Mouse (Mus musculus) intestine, postnatal 0 days (tissue): Measurements from ENCODE around the gene Uvrag. TPM values are rescaled to one million over a fixed set of nuclear protein-coding genes. Genes with fewer than 3 reads are reported as not detected.

ENCODE experiments used
- ATAC-seq: fragments of 200-750 bp; cut with Nextera tagmentation; 2 replicates; pipeline ENCODE4 v1.8.0; 2017; ENCODE audit warnings: mild to moderate bottlenecking, moderate TSS enrichment, moderate library complexity
- H3K27ac ChIP-seq: fragments of 300-500 bp; sonication (generic); 2 replicates; pipeline ENCODE4 v1.5.1; 2014; ENCODE audit warnings: mild to moderate bottlenecking, low read depth, low read length, moderate library complexity
- H3K27me3 ChIP-seq: fragments of 300-500 bp; sonication (generic); replicated peaks from 2 replicates; pipeline ENCODE4 v1.6.1; 2014; ENCODE audit warnings: low read length, mixed read lengths; ENCODE audit not compliant: control insufficient read depth, insufficient read depth
- H3K36me3 ChIP-seq: fragments of 300-500 bp; sonication (generic); 2 replicates; pipeline ENCODE4 v1.6.1; 2014; ENCODE audit warnings: mild to moderate bottlenecking, moderate library complexity; ENCODE audit not compliant: control insufficient read depth, insufficient read depth
- H3K4me1 ChIP-seq: fragments of 300-500 bp; sonication (generic); replicated peaks from 2 replicates; pipeline ENCODE4 v1.6.1; 2014; ENCODE audit warnings: antibody characterized with exemption, low read length, mixed read lengths; ENCODE audit not compliant: control insufficient read depth, insufficient read depth
- H3K4me2 ChIP-seq: fragments of 300-500 bp; sonication (generic); replicated peaks from 2 replicates; pipeline ENCODE4 v1.6.1; 2014; ENCODE audit warnings: low read depth, mild to moderate bottlenecking, moderate library complexity
- H3K4me3 ChIP-seq: fragments of 300-500 bp; sonication (generic); 2 replicates; pipeline ENCODE4 v1.5.1; 2014; ENCODE audit warnings: low read depth, low read length
- H3K9ac ChIP-seq: fragments of 300-500 bp; sonication (generic); 2 replicates; pipeline ENCODE4 v1.6.1; 2014; ENCODE audit warnings: mild to moderate bottlenecking, low read depth, low read length
- H3K9me3 ChIP-seq: fragments of 300-500 bp; sonication (generic); 2 replicates; pipeline ENCODE4 v1.6.1; 2016; ENCODE audit warnings: mixed run types; ENCODE audit not compliant: control insufficient read depth
- CTCF ChIP-seq: sonication (generic); IDR thresholded peaks from 2 replicates; pipeline ENCODE4 v1.5.1; 2016; ENCODE audit warnings: low read depth, mild to moderate bottlenecking, control low read depth, antibody characterized with exemption, moderate library complexity
- WGBS: fragments of 180-500 bp; shearing (Covaris S2); extraction: QIAGEN DNeasy Blood & Tissue Kit; methylation state at CpG from one replicate; pipeline ENCODE4 v1.1.7; 2014; 5-methylcytosine and 5-hydroxymethylcytosine counted together
- polyA plus RNA-seq: library from polyadenylated mRNA; unstranded; fragments of >200 nt; fragmentation: Nextera tagmentation; extraction: Ambion mirVana; gene quantifications from 2 replicates; pipeline ENCODE4 v1.2.1, GENCODE M21; 2015

Gene Uvrag
- polyA plus RNA-seq, 1 experiment from 2014 or later: 12.0 TPM

DNA sequence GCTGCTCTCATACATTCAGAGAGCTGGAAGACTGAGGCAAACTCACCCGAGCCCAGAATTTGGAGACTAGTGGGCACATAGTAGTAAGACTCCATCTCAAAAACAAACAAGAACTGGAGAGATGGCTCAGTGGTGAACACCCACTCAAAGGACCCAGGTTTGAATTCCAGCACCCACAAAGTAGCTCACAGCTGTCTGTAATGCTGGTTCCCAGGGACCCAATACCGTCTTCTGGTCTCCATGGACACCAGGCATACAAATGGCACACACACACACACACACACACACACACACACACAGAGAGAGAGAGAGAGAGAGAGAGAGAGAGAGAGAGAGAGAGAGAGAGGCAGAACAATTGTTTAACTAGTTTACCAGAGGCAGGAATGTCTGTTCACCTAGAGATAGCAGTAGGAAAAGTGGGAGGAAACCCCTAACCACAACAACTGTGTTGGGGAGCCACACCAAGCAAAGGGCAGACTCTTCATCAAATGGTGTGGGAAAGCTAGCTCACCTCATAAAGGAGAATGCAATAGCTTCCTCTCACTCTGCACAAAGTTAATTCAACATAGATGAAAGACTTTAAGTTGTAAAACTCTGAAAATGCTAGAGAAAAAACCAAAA, 123.6 kb downstream of the Uvrag start:
- H3K4me1 ChIP-seq: no peaks in the 10 kb centered on the region
- no peak for ATAC-seq
- H3K4me3 ChIP-seq: no peak overlapping the region
- no peak overlapping the region for H3K4me2 ChIP-seq
- peaks cover 3% of the 10 kb centered on the region; the same call in 1 of the 2 replicates for H3K36me3 ChIP-seq
- H3K27me3 ChIP-seq: no peaks in the 10 kb centered on the region
- H3K9ac ChIP-seq: no peak overlapping the region
- no peak overlapping the region for H3K27ac ChIP-seq
- WGBS: 82% methylated on average over 2 of the region's 2 CpGs
- no peak for TF ChIP-seq CTCF
- H3K9me3 ChIP-seq: no peaks in the 10 kb centered on the region

DNA sequence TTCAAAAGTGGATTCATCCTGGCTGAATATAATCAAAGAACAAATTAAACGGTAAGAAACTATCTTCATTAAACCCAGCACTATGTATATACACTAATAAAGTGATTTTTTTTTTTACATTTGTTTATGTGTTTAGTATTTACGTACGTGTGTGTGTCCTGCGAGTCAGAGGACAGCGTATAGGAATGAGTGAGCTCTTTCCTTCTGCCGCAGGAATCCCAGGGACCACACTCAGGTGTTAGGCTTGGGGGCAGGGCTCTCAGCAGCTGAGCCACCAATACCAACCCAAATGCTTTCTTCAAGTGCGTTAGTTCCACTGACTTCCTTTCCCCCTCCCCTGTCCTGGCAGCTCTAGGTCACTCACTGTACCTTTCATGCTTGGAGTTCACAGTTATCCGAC, 125.0 kb downstream of the Uvrag start:
- no peak overlapping the region for H3K27ac ChIP-seq
- H3K4me1 ChIP-seq: no peaks in the 10 kb centered on the region
- peaks cover 3% of the 10 kb centered on the region; the same call in 1 of the 2 replicates for H3K36me3 ChIP-seq
- no peak overlapping the region for H3K9ac ChIP-seq
- WGBS: 64% methylated on average over 8 of the region's 8 CpGs
- H3K27me3 ChIP-seq: no peaks in the 10 kb centered on the region
- no peak for ATAC-seq
- no peak overlapping the region for H3K4me2 ChIP-seq
- no peak for TF ChIP-seq CTCF
- H3K9me3 ChIP-seq: no peaks in the 10 kb centered on the region
- no peak overlapping the region for H3K4me3 ChIP-seq

DNA sequence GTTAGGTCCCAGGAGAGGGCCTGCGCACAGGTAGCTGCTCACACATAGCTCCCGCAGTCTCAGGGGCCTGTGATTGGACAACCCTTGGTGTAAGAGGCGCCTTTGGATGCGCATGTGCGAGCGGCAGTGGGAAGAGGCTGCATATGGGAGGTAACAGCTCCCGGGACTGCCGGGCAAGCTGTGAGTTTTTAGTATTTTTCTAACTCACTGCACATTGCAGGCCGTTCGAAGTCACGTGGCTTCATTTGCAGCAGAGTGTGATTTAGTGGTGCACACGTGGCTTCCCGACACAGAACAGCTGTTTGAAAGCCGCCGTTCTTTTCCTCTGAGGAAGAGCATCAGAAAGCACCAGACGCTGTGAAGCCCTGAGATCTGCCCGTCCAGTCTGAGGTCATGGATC, 125.5 kb downstream of the Uvrag start:
- Histone ChIP-seq H3K27ac (no peak overlapping the region), H3K27me3 (no peaks in the 10 kb centered on the region), H3K4me3 (no peak overlapping the region), H3K4me2 (no peak overlapping the region), H3K36me3 (peaks cover 4% of the 10 kb centered on the region; the same call in 1 of the 2 replicates), H3K4me1 (no peaks in the 10 kb centered on the region), H3K9ac (no peak overlapping the region), H3K9me3 (no peaks in the 10 kb centered on the region)
- TF ChIP-seq CTCF: no peak
- WGBS: 70% methylated on average over 17 of the region's 17 CpGs
- no peak for ATAC-seq

DNA sequence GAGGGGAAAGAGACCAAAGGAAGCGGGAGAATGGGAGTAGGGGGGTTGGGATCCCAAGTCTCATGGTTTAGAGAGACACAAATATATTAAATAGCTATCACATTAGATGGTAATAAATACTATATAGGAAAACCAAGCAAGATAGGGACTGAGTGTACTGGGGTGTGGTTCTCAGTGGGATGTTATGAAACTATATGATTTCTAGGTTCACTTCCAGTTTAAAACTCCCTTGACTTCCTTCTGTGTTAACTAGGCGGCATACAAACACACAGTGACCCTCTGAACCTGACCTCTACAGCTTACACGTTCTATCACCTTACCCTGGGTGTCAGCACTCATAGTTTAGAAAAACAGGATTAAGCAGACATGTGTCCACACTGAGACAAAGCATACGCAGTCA, 126.3 kb downstream of the Uvrag start:
- Histone ChIP-seq H3K9me3 (no peaks in the 10 kb centered on the region), H3K36me3 (peaks cover 6% of the 10 kb centered on the region; the same call in 1 of the 2 replicates), H3K27ac (no peak overlapping the region), H3K27me3 (no peaks in the 10 kb centered on the region), H3K4me1 (no peaks in the 10 kb centered on the region), H3K4me3 (no peak overlapping the region), H3K9ac (no peak overlapping the region), H3K4me2 (no peak overlapping the region)
- ATAC-seq: no peak
- TF ChIP-seq CTCF: no peak
- 66% methylated on average over 4 of the region's 4 CpGs for WGBS

DNA sequence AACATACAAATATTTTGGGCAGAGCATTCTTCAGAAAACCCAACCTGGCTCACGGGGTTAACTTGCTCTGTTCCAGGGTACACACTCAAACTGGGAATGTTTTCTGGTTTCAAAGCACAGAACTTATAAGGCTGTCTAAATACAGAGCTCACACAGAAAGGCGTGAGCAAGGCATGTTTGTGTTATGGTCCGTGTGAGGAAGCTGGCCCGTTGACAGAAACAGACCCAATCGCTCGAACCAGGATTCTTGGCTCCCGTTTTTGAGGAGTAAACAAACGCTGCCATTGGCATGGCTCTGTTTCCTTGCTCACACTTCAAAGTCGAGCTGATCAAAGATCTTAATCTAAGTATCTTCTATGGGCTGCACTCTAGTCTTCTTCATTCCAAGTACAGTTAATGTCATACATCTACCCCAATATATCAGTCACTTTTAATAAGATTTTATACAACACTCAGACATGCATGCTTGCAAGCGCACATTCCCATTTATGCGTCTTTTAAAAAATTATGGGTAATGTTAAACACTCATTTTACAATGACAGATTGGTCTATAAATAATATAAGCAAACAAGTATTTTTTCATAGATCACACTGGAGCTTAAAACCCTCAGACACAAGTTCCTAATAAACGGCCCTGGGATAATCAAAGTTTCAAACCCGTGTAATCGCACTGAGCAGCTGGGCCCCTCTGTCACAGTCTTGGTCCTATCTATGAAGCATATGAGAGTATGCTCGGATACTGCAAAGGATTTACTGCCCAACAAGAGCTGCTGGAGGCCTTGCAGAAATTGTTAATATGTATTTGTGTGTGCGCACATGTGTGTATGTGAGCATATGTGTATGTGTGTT, 133.2 kb downstream of the Uvrag start:
- 65% methylated on average over 16 of the region's 16 CpGs for WGBS
- H3K36me3 ChIP-seq: peaks cover 7% of the 10 kb centered on the region
- no peaks in the 10 kb centered on the region for H3K4me1 ChIP-seq
- no peak for ATAC-seq
- H3K27ac ChIP-seq: no peak overlapping the region
- H3K4me3 ChIP-seq: no peak overlapping the region
- H3K4me2 ChIP-seq: no peak overlapping the region
- no peak overlapping the region for H3K9ac ChIP-seq
- no peaks in the 10 kb centered on the region for H3K9me3 ChIP-seq
- no peak for TF ChIP-seq CTCF
- H3K27me3 ChIP-seq: no peaks in the 10 kb centered on the region

DNA sequence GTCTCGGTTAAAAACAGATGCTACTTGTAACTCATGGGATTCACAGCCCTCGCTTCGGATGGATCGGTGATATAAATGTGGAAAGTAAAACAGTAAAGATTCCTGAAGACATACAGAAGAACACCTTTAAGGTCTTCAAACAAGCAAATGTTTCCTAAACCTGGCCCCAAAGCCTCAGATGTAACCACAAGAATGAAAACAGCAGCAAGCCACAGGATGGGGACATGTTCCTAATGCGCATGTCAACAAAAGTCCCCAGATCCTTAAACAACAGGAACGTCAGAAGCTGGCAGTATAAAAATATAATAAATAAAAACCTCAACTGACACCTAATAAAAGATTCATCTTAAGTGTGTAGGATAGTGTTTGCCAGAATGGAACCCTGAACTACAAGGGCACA, 137.7 kb downstream of the Uvrag start:
- Histone ChIP-seq H3K4me3 (no peak overlapping the region), H3K27me3 (no peaks in the 10 kb centered on the region), H3K36me3 (peaks cover 4% of the 10 kb centered on the region), H3K9me3 (no peaks in the 10 kb centered on the region), H3K27ac (no peak overlapping the region), H3K4me1 (no peaks in the 10 kb centered on the region), H3K4me2 (no peak overlapping the region), H3K9ac (no peak overlapping the region)
- ATAC-seq: no peak
- 89% methylated on average over 6 of the region's 6 CpGs for WGBS
- no peak for TF ChIP-seq CTCF
